Mouse (Mus musculus) neutrophil, adult 83 days (primary cell): ENCODE measurements around the gene Cables2. TPM values are rescaled to one million over a fixed set of nuclear protein-coding genes. Genes with fewer than 3 reads are reported as not detected.

ENCODE experiments used
- total RNA-seq, 2 experiments: library from RNA; stranded (reverse); gene quantifications; one replicate each; pipeline ENCODE4 v1.2.4; 2023

The Cables2 gene
- total RNA-seq: 10 to 100 TPM; 26.3 to 28.2 TPM

GRCm38 (mm10) chr2:180273394-180274244, at the start of gene Cables2:
Gene Cables2 (minus strand): TSS chr2:180273496.

DNA sequence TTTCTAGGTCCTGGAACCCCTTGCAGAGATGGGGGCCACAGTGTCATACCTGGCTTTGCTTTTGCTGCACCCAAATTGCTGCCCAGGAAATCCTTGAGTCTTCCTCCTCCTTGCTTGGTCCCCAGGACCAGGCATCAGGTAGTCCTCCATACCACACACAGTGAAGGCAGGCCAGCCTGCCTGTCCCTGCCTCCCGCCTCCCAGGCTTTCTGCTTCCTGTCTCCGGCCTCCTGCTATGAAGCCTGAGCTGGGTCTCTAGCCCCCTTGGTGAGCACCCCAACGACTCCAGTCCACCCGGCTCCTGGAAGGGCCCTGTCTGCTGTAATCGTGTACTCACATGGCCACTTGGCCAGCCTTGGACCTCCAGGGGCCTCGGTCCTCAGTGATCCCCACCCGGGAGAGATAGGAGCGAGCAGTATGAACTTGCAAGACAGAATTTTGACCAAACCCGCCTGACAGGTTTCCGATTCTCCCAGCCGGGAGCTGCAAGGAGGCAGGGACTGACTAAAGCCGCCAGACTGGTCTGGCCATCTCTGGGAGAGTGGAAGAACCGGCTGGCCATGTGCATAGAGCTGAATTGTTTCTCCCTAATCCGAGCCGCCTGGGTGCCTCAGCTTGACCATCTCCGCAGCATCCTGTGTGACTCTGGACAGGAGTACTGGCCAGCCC, 16.3 kb upstream of the Cables2 start, which contains the start of gene Rbbp8nl:
Gene Rbbp8nl, minus strand, starts transcription at position 440 of the 669 bp plus-strand sequence.

GRCm38 (mm10) chr2:180257001-180257521, 16.2 kb downstream of the Cables2 start, which contains the start of gene Rps21:
Gene Rps21 (plus strand): TSS chr2:180257377.

GRCm38 (mm10) chr2:180225762-180226378, 47.4 kb downstream of the Cables2 start, which contains the start of gene Lama5:
Gene Lama5 (minus strand): TSS chr2:180225859.

Other genes with a start within 250 kb of the Cables2 start
- 10 to 100 TPM; 17.5 to 19.0 TPM for gene Lsm14b, start 248.5 kb downstream of the Cables2 start, total RNA-seq
- 100 to 1,000 TPM; 143 to 147 TPM for gene Psma7, start 231.1 kb downstream of the Cables2 start, total RNA-seq
- 1 to 10 TPM; 3.6 to 5.1 TPM for gene Ss18l1, start 231.0 kb downstream of the Cables2 start, total RNA-seq
- gene Mtg2, start 202.9 kb downstream of the Cables2 start, total RNA-seq: 1 to 10 TPM; 8.8 to 9.8 TPM
- not detected for gene Hrh3, start 169.0 kb downstream of the Cables2 start, total RNA-seq
- gene Osbpl2, start 154.2 kb downstream of the Cables2 start, total RNA-seq: 10 to 100 TPM; 63.3 to 75.7 TPM
- gene Adrm1, start 102.0 kb downstream of the Cables2 start, total RNA-seq: 10 to 100 TPM; 65.2 to 68.4 TPM
- gene Lama5, start 47.6 kb downstream of the Cables2 start, total RNA-seq: under 1 TPM; 0.13 to 0.93 TPM
- gene Rps21, start 16.1 kb downstream of the Cables2 start, total RNA-seq: 100 to 1,000 TPM; 572 to 585 TPM
- not detected for gene Rbbp8nl, start 16.4 kb upstream of the Cables2 start, total RNA-seq
- not detected for gene Gata5, start 61.2 kb upstream of the Cables2 start, total RNA-seq
- 10 to 100 TPM; 11.4 to 17.7 TPM for gene Slco4a1, start 182.7 kb upstream of the Cables2 start, total RNA-seq
- gene Ntsr1, start 226.5 kb upstream of the Cables2 start, total RNA-seq: not detected